Mouse (Mus musculus) lung, postnatal 25 days (tissue): ENCODE data around the gene Dennd6b.

Source experiments
- DNase-seq: peaks from one replicate; pipeline ENCODE4 v3.0.0; 2022; ENCODE audit warnings: low spot score

Gene Dennd6b

DNA sequence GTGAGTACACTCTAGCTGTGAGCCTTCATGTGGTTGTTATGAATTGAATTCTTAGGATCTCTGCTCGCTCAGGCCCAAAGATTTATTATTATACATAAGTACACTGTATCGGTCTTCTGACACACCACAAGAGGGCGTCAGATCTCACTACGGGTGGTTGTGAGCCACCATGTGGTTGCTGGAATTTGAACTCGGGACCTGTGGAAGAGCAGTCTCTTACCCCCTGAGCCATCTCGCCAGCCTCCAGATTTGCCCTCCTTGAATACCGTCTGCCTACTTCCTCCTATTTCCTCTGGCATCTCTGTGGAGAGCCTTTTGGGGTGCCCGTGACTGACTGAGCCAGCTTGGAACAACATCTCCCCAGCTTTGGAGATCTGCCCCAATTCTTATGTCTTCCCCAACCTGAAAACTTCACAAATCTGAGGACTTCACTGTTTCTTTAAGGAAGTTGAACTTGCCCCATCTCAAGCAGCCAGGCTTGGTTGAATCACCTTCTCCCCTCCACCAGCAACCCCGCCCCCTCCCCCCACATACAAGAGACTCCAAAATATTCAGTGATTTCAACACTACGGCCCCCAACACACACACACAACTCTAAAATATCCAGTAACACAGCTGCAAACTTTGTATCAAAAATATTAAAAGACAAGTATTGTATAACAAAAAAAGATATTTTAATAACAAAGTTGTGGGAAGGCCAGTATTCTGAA lies 14.6 kb downstream of the Dennd6b start:
- no peak for DNase-seq

DNA sequence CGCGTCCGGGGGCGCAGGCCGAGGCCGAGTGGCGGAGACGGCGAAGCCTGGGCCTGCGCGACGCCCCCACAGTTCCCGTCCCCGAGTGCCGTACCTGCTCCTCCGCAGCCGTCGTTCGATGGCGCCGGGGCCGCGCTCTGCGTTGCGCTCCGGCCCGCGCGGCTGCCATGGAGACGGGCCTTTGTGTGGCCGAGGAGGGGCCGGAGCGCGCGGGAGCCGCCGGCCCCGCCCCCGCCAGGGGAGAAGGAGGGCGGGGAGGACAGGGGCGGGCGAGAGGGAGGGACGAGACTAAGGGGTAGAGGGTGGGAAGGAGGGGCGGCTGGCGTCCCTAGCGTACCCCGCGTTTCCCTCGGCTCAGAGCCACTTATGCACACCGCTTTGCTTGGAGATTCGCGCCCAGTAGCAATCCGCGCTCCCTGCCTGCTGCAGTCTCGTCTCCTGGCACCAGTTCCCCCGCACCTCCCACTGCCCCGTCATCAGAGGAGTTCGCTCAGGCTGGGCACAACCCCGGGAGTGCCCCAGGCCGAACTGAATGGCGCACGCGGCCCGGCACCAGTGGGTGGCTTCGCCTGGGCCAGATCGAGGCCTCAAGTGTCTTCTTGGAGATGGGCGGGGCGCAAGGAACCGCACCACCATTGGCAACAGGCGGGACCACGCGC lies 15.6 kb downstream of the Dennd6b start, which contains the start of gene Plxnb2:
Gene Plxnb2 (minus strand): TSS at position 218 of the 659 bp plus-strand sequence.
- peak; percentile 79 for DNase-seq

DNA sequence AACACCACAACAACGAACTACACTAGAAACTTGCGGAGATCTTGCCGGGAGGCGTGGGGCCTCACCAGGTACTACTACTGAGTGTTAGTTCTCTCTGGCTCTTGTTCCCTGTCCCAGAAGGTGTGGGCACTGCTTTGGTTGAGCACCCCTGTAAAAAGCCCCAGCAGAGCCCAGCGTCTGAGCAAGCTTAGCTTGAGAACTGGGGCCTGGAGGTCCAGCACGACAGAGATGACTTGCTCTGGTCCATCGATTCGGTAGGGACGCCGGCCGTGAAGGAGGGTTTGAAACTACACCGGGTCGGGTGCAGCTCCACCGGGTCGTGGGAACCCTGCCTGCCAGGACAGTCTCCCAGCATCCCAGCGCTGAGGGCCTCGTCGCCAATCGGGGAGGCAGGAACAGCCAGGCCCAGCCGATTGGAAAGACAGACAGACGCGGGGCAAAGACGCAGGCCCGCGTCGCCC lies 16.2 kb downstream of the Dennd6b start:
- DNase-seq: no peak

DNA sequence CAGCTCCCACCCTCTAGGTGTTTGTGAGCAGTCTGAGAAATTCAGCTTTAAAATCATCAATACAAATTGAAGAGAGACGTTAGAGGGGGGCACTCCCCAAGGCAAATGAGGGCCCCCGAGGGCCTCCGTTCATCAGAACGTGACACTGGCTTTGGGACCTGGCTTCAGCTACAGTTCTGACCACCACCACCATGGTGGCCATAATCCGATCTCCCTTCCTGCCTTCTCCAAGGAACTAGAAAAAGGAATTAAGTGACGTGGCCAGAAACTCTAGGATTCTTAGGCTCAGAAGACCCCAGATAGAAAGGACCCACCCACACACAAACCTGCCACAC lies 16.7 kb downstream of the Dennd6b start:
- no peak for DNase-seq

DNA sequence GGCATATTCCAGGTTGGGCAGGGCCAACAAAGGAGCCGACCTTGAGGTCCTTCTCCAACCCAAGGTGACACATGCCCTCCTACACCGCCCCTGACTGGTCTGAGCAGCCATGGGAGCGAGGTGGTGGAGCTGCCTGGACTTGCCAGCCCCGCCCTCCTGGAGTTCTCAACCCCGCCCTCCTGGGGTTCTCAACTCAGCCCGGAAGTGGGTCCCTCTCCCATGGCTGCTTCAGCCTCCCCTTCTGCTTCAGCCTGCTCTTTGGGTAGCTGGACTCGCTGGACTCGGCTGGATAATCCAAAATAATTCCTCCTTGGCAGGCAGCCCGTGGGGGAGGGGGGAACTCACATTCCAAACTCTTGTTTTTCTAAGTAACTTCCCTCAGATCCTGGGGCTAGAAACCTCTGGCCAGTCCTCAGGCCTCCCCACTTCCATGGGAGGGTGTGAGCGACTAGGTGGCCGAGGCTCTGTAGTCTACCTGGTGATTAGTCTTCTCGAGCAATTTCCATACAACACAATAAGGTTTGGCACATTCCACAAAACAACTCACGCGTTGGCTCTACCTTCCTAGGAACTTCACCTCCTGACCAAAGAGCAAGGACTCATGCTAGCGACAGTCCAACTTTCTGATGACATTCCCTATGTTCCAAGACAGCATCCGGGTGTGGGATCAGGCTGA lies 17.2 kb downstream of the Dennd6b start:
- peak; percentile 87 for DNase-seq

DNA sequence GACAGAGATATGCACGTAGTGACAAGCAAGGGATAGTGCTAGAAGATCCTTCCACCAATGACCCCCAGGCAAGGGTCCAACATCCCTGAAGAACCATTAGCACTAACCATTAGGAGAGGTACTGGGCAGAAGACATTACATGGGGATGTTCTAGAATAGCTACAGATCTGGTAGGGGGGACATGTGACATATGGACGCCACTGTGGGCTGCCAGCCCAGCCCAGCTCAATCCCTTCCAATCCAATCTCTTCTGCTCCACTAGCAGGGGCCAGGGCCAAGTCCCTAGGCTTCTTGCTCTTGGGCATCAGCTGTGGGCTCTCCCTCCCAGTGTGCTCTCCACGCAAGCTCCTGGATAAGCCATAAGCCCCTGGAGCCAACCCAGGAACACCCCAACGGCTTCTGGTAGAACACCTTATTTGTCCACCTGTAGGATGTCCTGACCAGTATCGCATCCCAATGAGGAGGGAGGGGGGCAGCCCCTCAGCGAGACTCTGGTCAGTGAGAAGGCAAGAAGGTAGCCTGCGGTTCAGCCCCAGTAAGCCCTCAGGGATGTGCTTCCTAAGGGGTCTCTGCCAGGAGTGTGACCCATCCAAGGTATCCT lies 17.9 kb downstream of the Dennd6b start:
- no peak for DNase-seq

DNA sequence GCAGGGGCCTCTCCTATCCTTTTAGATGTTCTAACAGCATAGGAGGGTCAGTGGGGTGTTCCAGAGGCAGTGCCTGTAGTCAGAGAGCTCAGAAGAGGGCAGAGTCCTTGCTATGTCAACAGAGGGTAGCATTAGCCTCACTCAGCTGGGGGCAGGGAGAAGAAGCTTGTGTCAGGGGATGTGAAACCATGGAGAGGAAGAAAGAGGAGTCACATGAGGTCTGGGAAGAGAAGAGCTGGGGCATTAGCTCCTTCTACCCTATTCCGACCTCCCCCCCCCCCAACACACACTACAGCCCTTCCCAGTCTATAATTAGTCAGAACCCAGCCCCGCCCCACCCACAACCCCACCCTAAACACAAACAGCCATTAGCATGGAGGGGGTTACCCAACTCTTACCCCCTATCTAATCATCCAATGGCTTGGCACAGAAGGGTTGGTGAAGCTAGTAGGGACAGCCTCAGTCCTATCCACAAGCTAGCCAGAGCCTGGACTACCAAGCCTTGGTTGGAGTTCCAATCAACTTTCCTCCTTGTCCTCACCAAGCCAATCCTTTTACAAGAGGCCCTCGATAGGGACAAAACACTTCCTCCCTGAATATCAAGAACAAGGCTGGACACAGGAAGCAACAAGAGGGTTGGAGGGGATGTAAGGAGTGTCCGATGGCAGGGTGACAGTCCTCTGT lies 18.6 kb downstream of the Dennd6b start:
- no peak for DNase-seq

DNA sequence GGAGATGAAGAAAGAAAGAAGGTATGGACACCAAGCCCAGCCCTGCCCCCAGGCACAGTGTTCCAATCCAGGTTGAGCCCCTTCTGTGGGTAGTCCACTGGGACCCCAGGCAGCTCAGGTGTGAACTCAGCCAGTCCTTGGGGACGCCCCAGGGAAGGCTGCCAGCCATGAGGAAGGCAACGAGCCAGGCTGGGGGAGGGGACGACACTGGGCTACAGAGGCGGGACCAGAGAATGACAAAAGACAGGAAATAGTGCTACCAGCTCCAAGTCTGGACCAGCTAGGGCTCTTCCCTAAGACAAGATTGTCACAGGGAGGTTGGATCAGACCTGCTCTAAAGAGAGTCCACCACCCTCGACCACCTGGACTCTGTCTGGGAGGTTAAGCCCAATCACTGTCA lies 19.2 kb downstream of the Dennd6b start:
- DNase-seq: peak; percentile 92

DNA sequence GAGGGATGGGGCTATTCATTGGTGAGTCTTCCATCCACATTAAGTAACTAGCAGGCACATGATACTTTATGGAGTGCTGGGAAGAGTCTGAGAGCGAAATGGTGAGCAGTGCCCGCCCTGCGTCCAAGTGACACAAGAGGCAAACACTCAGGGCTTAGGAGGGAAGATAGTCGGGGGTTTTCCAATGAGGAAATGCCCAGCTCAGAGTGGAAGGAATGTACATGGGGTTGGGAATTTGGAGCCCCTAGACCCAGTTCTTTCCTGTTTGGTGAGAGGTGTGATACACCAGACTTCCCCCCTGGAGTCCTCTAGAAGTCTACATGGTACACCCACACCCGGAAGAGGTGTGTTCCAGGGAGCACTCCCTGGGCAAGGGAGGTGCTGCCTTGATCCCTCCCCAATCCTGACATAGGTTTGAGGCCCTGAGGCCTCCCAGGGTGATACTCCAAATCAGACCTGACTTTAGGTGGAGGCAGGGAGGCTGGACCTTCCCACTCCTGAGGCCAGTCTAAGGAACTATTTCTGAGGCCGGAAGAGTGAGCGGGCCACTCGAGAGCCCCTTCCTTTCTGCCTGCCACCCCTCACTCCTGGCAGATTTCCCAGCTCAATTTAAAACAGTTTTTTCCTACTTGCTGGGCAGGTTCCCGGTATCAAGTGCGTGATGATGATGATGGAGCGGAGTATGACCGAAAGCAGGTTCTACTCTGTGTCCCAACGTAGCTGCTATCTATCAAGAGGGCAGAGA lies 20.7 kb downstream of the Dennd6b start:
- DNase-seq: no peak

DNA sequence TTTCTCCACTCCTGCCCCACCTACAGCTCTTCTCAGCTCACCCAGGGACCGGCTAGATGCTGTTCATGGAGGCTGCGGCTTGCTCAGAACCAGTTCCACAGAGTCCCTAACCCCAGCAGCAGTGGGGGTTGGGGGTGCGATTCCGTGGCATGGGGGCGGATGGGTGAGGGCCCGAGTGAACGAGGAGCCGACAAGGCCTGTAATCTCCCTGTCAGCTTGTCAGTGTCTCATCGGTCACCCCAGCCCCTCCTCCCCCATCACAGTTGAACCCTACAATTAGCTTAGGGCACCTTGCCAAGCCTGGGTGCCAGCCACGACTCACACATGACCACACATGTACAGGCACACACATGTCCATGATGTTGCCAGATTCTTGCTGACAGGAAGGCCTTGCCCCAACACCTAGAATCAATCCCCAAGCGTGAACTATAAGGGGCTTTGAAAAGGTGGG lies 21.4 kb downstream of the Dennd6b start:
- DNase-seq: no peak

DNA sequence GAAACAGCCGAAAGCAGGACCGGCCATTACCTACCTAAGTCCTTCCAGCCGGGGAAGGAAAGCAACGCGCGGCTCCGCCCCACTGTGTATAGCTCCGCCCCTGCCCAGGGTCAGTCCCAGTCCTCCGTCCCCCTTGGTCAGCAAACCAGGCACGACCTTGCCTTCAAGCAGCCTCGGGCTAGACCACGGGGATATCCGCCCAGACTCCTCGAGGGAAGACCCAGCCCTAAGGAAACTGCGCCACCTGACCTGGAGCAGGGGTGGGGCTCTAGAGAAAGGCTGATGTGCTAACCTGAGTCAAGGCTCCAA lies 22.4 kb downstream of the Dennd6b start:
- peak; percentile 75 for DNase-seq

DNA sequence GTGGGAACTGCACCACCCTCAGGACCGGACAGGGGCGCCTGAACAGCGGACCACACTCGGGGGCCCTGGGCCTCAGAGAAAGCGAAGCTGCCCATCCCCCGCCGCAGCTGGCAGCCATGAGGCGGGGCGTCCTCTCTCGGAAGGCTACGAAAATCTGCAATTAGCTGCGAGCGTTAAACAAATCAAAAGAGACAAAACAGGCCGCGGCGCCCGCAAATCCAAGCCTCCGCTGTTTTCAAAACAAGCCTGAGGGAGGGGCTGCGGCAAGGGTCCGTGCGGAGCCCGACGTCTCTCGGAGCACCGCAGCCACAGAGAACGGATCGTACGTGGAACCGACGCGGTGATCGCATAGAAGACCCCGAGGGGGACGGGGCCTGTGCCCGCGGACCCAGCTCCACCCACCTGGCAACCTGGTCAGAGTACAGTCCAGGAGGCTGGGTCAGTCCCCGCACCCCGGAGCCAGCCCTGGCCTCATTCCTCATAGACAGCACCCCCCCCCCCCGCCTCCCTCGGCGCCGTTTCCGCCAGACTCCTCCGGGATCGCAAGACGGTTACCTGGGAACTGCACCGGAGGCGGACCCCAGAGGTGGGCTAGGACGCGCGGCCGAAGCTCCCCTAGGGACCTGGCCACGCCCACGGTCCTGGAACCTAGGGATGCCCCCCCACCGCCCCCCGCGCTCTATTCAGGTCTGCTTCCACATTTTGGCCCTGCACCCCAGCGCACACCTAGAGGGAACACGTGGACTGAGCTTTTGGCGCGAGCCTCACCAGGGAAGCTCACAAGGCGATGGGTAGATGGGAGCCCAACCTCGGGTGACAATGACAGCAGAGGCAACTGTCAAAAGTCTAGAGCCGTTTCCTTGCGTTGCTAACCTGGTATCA lies 23.0 kb downstream of the Dennd6b start:
- no peak for DNase-seq

DNA sequence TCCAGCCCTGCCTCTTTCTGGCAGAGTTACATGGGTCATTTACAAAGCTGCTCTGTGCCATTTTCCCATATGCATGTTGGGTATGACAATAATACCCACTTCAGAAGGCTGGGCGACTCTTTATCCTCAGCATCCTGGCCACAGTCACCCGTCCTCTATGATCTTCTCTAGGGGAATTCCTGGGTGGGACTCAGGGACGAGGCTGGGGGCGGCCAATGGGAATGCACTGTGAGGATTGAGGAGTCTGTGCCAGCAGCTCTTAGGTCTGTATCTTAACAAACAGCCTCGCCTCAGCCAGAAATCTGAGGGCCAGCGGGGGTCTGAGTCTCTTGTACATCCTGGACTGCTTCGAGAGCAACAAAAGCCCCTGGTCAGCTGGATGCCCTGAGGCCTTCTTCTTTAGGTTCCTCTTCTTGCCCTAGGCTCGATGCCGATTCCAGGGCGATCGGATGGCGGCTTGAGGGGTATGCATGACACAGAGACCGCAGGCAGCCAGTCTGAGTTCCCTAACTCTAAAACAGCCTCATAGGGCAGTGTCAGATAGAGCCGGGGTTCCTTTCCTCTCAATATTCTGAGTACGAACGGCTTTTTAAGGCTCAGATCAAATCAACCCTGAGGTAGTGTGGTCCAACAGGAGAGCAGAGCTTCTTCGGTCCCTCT lies 23.9 kb downstream of the Dennd6b start:
- DNase-seq: no peak

DNA sequence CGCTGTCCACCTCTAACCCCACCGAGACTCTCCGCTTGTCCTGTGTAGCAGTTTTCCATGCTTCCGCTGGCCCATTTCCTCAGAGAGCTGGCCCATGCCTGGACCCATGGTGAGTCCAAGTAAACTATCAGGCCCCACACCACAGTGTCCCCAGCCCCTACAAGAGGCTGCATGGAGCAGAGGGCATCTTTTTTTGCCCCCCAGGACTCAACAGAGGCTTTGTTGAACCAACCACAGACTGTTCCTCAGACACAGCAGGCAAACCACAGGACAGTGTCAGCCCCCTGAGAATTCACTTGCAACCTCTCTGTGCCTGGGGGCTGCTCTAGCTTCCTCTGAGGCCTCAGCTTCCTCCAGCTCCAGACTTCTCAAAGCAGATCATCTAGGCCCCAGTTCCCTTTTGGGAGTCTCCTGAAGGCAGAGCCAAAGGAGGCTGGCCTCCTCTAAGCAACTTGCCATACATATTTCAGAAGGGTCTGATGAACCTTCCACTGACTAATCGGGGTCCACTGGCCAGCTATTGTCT lies 24.7 kb downstream of the Dennd6b start:
- no peak for DNase-seq

DNA sequence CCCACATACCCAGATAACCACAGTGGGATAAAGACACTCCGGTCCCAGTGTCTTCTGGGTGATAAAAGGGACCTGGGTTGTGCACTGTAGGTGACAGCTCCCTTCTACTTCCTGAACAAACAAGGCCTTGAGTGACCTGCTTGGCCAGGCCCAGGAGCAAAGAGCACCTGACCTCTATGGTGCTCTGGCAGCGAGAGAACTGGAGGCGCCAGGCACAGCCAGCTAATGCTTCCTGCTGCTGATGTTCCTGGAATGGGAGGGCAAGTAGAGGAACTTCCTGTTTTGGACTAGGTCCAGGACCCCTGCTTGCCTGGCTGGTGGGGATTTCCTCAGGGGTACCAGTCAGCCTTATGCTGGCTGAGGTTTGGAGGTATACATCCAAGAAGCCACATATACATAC lies 26.2 kb downstream of the Dennd6b start:
- peak; percentile 70 for DNase-seq

DNA sequence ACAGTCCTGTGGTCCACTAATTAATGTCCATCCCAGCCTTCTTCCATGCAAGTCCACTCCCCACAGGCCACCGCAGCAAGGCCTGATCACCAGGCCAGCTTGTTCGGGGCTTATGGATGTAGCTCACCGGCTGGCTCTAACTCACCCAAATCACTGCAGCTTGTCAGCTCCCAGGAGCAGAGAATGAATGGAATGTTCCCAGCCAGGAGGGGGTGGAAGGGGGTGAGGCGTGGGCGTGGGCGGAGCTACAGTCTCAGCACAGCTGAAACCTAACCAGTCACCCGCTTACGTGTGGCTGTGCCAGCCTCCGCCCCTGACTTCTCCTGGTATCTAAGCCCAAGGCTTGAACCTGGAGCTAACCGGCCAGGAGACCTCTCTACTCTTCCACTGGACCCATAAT lies 26.9 kb downstream of the Dennd6b start:
- peak; percentile 93 for DNase-seq

DNA sequence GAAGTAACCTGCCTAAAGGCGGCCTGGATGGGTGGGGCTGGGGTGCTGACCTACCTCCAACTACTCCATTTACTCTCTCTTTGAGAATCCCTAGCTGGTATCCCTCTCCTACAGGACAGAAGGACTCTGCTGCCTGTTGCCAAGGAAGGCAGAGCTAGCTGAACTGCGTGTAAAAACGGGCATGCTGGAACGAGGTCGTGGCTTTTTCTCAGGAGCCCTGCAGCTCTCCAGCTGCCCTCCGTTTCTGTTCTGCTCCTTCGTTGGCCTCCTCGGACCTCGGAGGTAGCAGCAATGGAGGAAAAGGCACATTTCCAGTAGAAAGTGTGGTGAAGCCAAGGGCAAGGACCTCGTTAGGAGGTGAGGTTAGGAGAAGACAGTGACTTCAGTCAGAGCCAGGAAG lies 27.4 kb downstream of the Dennd6b start:
- no peak for DNase-seq

DNA sequence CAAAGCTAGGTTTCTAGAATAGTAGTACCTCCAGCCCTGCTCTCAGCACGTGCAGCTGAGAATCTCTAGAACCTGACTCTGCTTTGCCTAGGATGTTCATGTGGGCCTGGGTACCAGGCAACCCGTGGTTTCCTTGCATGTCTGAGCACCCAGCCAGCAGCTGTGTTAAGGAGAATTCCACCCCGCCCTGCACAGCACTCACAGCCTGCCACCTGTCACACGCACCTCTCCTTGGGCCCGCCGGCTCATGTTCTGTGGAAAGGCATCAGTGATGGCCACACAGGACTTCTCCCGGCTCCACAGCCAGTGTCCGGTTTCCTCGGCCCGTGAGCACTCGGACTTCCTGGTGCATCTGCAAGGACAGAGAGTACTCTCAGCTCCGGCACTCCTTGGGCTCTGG lies 30.8 kb downstream of the Dennd6b start:
- no peak for DNase-seq

DNA sequence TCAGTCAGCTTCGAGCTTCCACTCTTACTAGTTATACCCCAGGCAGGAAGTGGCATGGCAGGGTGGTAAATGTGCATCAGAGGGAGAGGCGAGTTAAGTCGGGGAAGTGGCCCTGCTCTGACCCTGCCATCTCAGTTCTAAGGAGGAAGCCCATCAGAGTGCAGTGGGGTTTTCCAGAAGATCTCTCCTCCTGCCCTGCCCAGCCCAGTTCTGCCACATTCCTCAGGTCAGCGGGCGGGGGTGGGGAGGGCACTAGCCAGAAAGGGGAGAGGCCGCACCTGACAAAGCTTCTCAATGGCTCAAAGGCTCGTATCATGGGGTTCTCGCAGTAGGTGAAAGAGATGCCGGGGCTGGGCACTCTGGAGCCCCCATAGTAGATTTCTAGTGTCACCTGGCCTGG lies 34.9 kb downstream of the Dennd6b start:
- DNase-seq: peak; percentile 71

DNA sequence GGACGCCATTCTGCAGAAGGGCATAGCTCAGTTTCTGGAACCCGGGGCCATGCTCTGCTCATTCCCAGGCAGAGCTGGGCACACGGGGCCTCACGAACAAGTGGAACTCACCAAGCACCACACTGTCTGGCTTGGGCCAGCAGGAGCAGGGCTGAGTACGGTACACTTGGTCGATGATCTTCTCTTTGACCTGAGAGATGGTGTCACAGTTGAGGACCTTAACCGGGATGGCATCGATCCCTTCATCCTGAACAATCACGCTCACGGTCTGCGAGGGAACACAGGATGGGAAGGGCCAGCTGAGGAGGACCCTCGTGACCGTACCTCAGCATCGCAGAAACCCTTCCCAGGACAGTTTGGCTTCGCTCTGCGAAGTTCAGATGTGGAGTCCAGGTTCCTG lies 37.8 kb downstream of the Dennd6b start:
- no peak for DNase-seq
